Mouse (Mus musculus) hindbrain, postnatal 0 days (tissue): ENCODE measurements at regions not wholly inside any gene's neighbourhood (a gene's known extent, or its start where the extent isn't known, plus 50 kb on each side); places are given as distances from the start of the nearest gene placed in this dataset.

Experiments
- ATAC-seq: fragments of 200-750 bp; cut with Nextera tagmentation; 2 replicates; pipeline ENCODE4 v1.8.0; 2017; ENCODE audit warnings: mild to moderate bottlenecking, moderate TSS enrichment, moderate library complexity
- DNase-seq: peaks from one replicate; pipeline ENCODE4 v3.0.0-alpha.2; 2015; ENCODE audit warnings: low spot score
- H3K27ac ChIP-seq: fragments of 300-500 bp; sonication (generic); 2 replicates; pipeline ENCODE4 v1.5.1; 2014; ENCODE audit warnings: mild to moderate bottlenecking
- H3K27me3 ChIP-seq: fragments of 300-500 bp; sonication (generic); 2 replicates; pipeline ENCODE4 v1.6.1; 2014; ENCODE audit warnings: low read length, mixed read lengths; ENCODE audit not compliant: insufficient read depth
- H3K36me3 ChIP-seq: fragments of 300-500 bp; sonication (generic); 2 replicates; pipeline ENCODE4 v1.6.1; 2014; ENCODE audit warnings: low read length, mixed read lengths; ENCODE audit not compliant: insufficient read depth
- H3K4me1 ChIP-seq: fragments of 300-500 bp; sonication (generic); 2 replicates; pipeline ENCODE4 v1.6.1; 2014; ENCODE audit warnings: antibody characterized with exemption, low read length, mixed read lengths; ENCODE audit not compliant: insufficient read depth
- H3K4me2 ChIP-seq: fragments of 300-500 bp; sonication (generic); 2 replicates; pipeline ENCODE4 v1.6.1; 2014; ENCODE audit warnings: low read depth, mild to moderate bottlenecking, low read length, moderate library complexity, mixed read lengths
- H3K4me3 ChIP-seq: fragments of 300-500 bp; sonication (generic); 2 replicates; pipeline ENCODE4 v1.5.1; 2014; ENCODE audit warnings: low read length
- H3K9ac ChIP-seq: fragments of 300-500 bp; sonication (generic); replicated peaks from 2 replicates; pipeline ENCODE4 v1.6.1; 2014; ENCODE audit warnings: mild to moderate bottlenecking, low read length, moderate library complexity, mixed read lengths
- H3K9me3 ChIP-seq: fragments of 300-500 bp; sonication (generic); 2 replicates; pipeline ENCODE4 v1.6.1; 2016; ENCODE audit warnings: low read length, mixed read lengths
- CTCF ChIP-seq: IDR thresholded peaks from 2 replicates; pipeline ENCODE4 v1.5.1; 2016; ENCODE audit warnings: antibody characterized with exemption, control low read depth, low read depth
- WGBS: fragments of 180-500 bp; shearing (Covaris S2); extraction: QIAGEN DNeasy Blood & Tissue Kit; methylation state at CpG from one replicate; pipeline ENCODE4 v1.1.7; 2014; 5-methylcytosine and 5-hydroxymethylcytosine counted together

DNA sequence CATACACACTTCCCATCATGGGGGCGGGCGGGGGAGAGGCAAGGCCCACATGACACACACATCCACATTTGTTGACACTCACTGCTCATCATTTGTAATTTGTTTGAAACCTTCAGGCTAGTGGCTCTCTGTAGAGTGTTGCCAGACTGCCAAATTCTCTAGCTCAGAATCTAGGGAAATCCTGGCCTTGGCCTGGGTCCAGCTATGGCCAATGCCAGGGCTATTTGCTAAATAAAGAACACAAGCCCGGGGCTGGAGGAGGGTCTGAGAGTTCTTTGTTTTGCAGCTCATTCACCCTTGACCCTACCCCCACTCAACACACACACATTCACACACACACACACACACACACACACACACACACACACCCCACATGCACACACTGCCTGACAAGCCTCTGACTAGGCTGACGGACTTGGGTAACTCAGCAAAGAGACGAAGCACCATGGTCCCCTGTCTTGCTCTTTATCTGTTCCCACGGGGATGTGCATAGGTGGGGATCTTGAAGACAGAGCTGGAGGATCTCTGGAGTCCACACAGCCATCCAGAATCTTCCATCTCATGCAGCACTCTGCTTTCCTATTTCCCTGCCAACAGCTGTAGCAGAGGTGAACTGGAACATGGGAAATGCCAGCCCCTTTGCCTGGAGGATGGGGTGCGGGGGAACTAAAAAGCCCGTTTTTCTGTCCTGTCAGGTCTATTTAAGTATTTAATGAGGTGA lies 107.1 kb upstream of the Cadm1 start:
- 0 out of 2 replicates have a peak, but pooled peaks cover 3% of the 10 kb centered on the region for H3K27me3 ChIP-seq
- peak; percentile 93 for DNase-seq
- H3K4me1 ChIP-seq: peaks cover 15% of the 10 kb centered on the region
- peak; percentile 75 for ATAC-seq
- no peak overlapping the region for H3K9ac ChIP-seq
- H3K4me2 ChIP-seq: 0 out of 2 replicates have a peak overlapping the region, but pooled peaks have one; percentile 11
- H3K9me3 ChIP-seq: no peaks in the 10 kb centered on the region
- 38% methylated on average over 8 of the region's 8 CpGs for WGBS
- H3K36me3 ChIP-seq: no peaks in the 10 kb centered on the region
- no peak overlapping the region for H3K4me3 ChIP-seq
- TF ChIP-seq CTCF: no peak
- peak overlapping the region; percentile 7; the same call in 1 of the 2 replicates for H3K27ac ChIP-seq

DNA sequence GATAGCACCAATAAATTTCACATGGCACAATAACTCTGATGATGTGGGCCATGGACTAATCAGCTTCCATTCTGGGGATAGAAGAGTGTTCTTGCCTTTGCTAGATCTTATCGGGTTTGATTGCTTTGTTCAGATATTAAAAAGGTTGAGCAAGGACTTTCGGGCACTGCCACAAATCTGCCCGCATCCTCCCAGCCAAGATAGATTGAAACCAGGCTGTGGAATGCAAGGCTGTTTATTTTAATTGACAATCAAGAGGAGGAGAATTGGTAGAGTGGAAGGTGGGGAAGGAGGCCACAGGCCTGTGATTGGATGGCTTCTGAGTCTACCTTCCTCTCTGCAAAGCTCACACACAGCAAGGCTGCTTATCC lies 106.5 kb upstream of the Cadm1 start:
- Histone ChIP-seq H3K27me3 (0 out of 2 replicates have a peak, but pooled peaks cover 3% of the 10 kb centered on the region), H3K36me3 (no peaks in the 10 kb centered on the region), H3K4me2 (no peak overlapping the region), H3K9me3 (no peaks in the 10 kb centered on the region), H3K9ac (no peak overlapping the region), H3K27ac (no peak overlapping the region), H3K4me3 (no peak overlapping the region), H3K4me1 (peaks cover 15% of the 10 kb centered on the region)
- TF ChIP-seq CTCF: no peak
- 82% methylated on average over 3 of the region's 3 CpGs for WGBS
- no peak for ATAC-seq
- DNase-seq: no peak

DNA sequence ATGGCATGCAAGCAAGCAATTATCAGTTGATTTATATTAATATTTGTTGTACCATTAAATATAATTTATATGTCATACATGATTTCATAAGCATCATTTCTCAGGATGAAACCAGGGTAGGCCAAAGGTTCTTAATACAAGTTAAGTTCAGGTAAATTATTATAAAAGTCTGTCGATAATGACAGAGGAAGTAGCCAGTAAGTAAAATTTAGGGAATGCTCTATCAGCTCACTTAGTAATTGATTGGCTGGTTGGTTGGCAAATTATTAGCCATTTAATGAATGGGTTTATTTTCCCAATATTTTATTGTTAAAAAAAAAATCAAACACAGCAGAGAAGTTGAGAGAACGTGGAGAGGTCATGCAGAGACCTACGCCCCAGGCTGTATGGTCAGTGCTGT lies 105.8 kb upstream of the Cadm1 start:
- H3K36me3 ChIP-seq: no peaks in the 10 kb centered on the region
- H3K9me3 ChIP-seq: no peaks in the 10 kb centered on the region
- H3K4me1 ChIP-seq: peaks cover 15% of the 10 kb centered on the region
- no peak overlapping the region for H3K4me3 ChIP-seq
- DNase-seq: no peak
- H3K27me3 ChIP-seq: 0 out of 2 replicates have a peak, but pooled peaks cover 3% of the 10 kb centered on the region
- no peak overlapping the region for H3K27ac ChIP-seq
- ATAC-seq: no peak
- WGBS: 97% methylated on average over 3 of the region's 3 CpGs
- TF ChIP-seq CTCF: no peak
- H3K9ac ChIP-seq: no peak overlapping the region
- H3K4me2 ChIP-seq: no peak overlapping the region

DNA sequence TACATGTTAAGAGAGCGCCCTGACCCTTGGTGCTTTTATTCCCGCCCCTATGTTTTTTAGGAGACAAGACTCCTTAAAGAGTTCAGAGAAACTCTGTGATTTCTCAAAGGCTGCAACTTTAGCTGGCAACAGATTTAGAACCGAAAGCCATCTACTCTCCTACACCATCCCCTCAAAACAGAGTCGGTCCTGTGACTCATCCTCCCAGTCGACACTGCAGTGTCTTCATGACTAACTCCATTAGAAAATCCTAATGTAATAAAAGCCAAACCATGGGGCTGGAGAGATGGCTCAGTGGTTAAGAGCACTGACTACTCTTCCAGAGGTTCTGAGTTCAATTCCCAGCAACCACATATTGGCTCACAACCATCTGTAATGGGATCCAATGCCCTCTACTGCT lies 103.3 kb upstream of the Cadm1 start:
- ATAC-seq (no peak), DNase-seq (no peak)
- Histone ChIP-seq H3K36me3 (no peaks in the 10 kb centered on the region), H3K4me3 (no peak overlapping the region), H3K27me3 (0 out of 2 replicates have a peak, but pooled peaks cover 3% of the 10 kb centered on the region), H3K9ac (no peak overlapping the region), H3K9me3 (no peaks in the 10 kb centered on the region), H3K27ac (no peak overlapping the region), H3K4me1 (peaks cover 13% of the 10 kb centered on the region), H3K4me2 (no peak overlapping the region)
- WGBS: 94% methylated on average over 5 of the region's 5 CpGs
- no peak for TF ChIP-seq CTCF

DNA sequence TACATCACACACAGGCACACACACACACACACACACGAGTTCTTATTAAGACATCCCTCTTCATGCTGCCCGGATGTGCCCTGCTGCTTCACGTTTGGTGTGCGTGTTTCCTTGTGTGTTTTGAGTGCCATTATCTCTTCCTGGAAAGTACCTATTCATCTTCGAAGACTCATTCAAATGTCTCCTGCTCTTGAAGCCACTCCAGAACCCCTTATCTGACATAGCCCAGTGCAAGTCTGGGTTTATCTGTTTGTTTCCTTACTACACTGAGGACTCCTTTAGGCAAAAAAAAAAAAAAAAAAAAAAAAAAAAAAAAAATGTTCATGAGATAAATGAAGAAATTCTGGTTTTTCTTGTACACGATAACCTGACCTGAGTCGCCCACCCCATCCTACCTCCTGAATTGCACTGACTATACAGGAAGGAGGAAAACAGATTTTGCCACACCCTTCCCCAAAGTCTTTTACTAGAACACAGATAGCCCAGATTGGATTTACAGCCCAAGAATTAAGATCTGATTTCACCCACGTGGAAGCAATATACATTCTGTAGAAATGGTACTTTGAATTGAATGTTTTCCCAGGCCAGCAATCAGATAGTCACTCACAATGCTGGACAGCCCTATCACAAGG lies 101.1 kb upstream of the Cadm1 start:
- Histone ChIP-seq H3K36me3 (no peaks in the 10 kb centered on the region), H3K9ac (no peak overlapping the region), H3K4me3 (no peak overlapping the region), H3K27me3 (0 out of 2 replicates have a peak, but pooled peaks cover 3% of the 10 kb centered on the region), H3K4me1 (no peaks in the 10 kb centered on the region), H3K4me2 (no peak overlapping the region), H3K27ac (no peak overlapping the region), H3K9me3 (no peaks in the 10 kb centered on the region)
- TF ChIP-seq CTCF: no peak
- 79% methylated on average over 8 of the region's 8 CpGs for WGBS
- ATAC-seq (no peak), DNase-seq (no peak)

DNA sequence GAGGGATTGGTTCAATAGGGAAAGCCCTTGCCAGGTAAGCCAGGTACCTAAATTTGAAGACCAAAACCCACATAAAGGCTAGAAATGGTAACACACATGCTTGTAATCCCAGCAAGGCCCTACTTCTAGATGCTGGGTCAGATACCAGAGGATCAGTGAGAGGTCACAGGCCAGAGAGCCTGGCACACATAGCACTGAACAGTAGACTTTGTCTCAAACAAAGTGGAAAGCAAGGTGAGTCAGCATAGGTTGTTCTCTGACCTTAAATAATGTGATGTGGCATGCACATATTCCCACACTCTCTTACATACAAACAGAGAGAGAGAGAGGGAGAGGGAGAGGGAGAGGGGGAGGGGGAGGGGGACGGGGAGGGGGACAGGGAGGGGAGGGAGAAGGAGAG lies 100.3 kb upstream of the Cadm1 start:
- no peak for DNase-seq
- no peaks in the 10 kb centered on the region for H3K4me1 ChIP-seq
- no CpG with 5 or more reads among the region's 1 CpGs for WGBS
- no peak overlapping the region for H3K4me2 ChIP-seq
- no peak overlapping the region for H3K9ac ChIP-seq
- H3K9me3 ChIP-seq: no peaks in the 10 kb centered on the region
- H3K4me3 ChIP-seq: no peak overlapping the region
- no peaks in the 10 kb centered on the region for H3K36me3 ChIP-seq
- 0 out of 2 replicates have a peak, but pooled peaks cover 3% of the 10 kb centered on the region for H3K27me3 ChIP-seq
- no peak for TF ChIP-seq CTCF
- H3K27ac ChIP-seq: no peak overlapping the region
- ATAC-seq: no peak

DNA sequence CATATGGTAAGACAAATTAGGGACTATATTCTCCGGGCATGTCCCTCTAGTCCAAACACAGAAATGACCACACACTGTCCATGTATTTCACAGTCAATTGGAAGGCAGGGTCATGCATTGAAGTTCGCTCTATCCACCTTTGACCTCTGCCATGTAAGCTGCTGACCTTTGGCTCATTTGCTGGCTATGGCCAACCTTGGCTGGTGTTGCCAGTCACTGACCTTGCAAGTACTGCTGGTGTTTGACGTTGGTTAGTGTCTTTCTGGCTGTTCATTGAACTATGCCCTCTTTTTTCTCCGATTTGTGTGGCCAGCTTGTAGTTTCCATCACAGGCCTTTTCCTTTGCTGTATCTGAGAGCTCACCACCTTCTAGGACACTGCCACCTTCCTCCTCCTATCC lies 97.3 kb upstream of the Cadm1 start:
- TF ChIP-seq CTCF: no peak
- no peaks in the 10 kb centered on the region for H3K36me3 ChIP-seq
- no peaks in the 10 kb centered on the region for H3K9me3 ChIP-seq
- no peak overlapping the region for H3K9ac ChIP-seq
- ATAC-seq: no peak
- no peaks in the 10 kb centered on the region for H3K27me3 ChIP-seq
- H3K4me2 ChIP-seq: no peak overlapping the region
- WGBS: 68% methylated on average over 4 of the region's 4 CpGs
- H3K27ac ChIP-seq: no peak overlapping the region
- no peak overlapping the region for H3K4me3 ChIP-seq
- H3K4me1 ChIP-seq: no peaks in the 10 kb centered on the region
- DNase-seq: no peak
